Mouse (Mus musculus): ENCODE measurements around the gene Gabarapl2. TPM values are rescaled to one million over a fixed set of nuclear protein-coding genes. Genes with fewer than 3 reads are reported as not detected.

The Gabarapl2 gene
- 100 to 1,000 TPM; 121 to 124 TPM for total RNA-seq (2021)

DNA sequence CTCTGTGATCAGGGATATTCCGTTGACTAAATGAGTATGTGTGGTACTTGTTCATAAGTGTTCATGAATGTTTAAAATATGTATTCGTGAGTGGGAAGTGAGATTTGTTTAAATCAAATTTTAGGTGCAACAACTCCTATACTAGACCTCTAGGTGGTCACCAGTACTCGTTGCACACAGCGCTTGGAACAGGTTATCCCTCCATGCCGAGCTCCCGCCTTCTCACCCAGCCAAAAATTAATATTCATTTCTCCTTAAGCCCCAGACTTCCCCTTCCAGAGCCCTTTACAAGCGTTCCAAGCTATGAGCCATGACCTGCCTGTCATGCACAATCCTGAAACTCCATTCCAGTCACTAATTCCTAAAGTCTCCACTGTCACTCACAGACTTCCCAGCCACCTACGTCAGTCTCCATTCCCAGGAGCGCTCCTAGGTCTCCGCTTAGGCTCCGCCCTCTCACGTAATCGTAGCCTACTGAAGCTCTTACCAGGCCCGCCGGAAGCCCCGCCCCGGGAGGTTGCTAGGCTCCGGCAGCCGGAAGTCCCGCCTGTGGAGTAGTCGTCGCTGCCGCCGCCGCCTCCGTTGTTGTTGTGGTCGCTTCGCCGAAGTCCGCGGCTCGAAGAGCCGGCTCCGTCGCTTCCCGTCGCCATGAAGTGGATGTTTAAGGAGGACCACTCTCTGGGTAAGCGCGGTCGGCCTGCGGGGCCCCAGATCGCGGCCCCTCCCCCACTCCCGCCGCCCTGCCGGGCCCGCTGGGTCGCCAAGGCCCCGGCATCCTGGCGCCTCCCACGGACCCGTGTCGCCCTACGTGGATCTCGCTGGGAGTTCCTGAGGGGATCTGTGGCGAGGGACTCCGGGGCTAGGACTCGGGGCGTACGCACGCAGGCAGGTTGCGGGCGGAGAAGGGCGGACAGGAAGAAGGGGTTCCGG, at the start of gene Gabarapl2:
Gabarapl2 (plus strand) TSS at position 533 of the 930 bp plus-strand sequence.
- peak; percentile 98 to 99 for DNase-seq
- intact Hi-C loops (cut with DNase I), result loop anchor here (5.0 kb wide), 1 partner anchor 52 kb away; the partner anchor contains the start of gene Adat1

DNA sequence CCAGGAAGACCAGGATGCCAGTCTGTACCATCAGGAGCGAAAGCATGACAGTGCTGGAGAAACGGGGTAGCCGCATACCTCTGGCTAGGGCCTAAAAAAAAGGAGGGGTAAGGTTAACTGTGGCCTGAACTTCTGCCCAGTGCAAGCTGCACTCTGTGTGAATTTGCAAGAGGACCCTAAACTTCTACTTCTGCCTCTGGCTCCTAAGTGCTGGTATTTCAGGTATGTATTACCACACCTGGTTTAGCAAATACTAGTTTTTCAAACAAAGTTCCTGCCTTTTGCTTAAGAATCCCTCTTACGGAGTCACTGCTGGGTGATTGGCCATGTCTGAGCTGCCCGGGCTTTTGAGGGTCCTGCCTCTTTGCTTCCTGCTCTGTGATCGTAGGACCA, 49.6 kb upstream of the Gabarapl2 start:
- intact Hi-C loops (cut with DNase I), result no loop called here

DNA sequence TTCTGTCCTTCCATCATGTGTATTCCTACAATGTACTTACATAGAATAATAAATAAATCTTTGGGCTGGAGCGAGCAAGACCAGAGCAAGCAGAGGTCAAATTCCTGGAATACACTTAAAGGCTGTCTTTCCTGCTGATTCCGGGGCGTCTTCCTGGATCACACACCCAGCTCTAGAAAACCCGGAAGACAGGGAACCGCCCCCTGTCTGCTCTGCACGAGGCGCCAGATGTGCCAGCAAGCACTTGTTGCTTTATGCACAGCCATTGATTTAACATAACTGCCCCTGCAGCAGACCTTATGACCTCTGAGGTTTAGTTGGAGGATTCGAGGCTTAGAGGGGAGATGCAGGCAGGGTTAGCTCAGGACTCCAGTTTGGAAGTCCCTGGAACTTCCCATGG, 48.5 kb upstream of the Gabarapl2 start:
- no peak for DNase-seq
- intact Hi-C loops (cut with DNase I), result no loop called here

More for the DNA sequence above, 49.6 kb upstream of the Gabarapl2 start:
- no peak for DNase-seq

DNA sequence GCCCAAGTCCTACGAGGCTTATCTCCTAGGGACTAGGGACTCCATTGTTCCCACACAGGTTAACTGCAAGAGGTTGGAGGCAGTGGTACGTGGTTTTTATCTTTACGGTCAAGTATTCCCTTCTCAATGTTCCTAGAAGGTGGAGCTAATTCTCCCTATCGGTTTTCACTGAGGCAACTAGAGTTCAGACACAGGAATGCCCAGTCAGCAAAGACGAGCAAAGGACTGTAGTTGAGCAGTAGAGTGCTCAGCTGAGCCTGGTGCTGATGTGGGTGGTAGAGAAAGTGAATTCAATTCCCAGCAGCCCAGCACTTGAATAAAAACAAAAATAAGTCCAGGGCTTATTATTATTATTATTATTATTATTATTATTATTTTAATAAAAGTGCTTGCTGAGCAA, 47.9 kb upstream of the Gabarapl2 start:
- intact Hi-C loops (cut with DNase I), result no loop called here
- no peak for DNase-seq

DNA sequence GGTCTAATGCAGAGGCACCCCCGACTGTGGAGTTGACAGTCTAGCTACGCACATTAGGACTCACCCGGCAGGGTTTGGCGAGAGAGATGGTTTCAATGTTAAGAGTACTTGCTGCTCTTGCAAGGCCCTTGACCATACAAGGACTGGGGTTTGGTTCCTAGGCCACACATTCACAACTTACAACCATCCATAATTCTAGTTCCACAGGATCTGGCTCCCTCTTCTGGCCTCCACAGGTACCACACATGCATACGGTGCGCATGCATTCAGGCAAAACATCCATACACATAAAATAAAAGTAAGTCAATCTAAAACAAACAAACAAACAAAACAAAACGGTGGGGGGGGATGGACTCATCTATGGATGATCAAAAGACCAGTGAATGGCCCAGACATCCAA, 45.5 kb upstream of the Gabarapl2 start:
- intact Hi-C loops (cut with DNase I), result no loop called here
- DNase-seq, result no peak

DNA sequence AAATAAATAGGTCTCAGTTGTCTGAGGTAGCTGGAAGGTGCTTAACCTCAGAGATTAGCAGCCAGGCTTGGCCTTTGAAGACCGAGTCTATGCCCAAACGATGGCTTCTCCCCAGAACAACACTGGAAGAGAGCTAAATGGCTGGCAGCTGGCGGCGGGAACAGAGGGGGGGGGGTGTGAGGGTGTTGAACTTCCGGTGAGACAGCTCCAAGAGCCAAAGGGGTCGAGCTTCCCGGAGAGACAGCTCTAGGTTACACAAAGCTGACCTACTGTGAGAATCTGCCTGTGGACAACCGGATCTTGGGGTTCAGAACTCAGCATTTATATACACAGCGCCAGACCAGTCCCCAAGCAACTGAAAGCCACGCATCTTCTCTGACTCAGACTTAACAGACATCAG, 41.9 kb upstream of the Gabarapl2 start:
- intact Hi-C loops (cut with DNase I), result no loop called here
- DNase-seq, result no peak

DNA sequence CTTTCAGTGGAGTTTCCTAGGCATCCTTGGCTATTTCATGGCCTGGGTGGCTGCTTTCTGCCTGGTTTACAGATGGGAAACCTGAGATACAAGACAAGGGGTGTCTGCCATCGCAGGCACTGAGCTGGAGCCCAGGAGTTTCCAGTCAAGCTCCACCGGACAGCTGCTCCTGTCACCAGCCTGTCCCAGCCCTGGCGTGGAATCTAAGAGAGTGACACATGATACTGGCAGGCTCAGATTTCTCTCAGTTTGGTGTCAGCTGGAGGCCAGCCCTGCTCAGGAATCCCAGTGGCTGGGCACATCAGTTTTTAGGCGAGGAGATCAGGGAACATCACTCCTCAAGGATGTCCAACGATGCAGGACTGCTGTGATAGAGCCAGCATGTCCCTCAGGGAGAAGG, 38.4 kb upstream of the Gabarapl2 start:
- intact Hi-C loops (cut with DNase I), result no loop called here
- peak; percentile 42 to 48 for DNase-seq

DNA sequence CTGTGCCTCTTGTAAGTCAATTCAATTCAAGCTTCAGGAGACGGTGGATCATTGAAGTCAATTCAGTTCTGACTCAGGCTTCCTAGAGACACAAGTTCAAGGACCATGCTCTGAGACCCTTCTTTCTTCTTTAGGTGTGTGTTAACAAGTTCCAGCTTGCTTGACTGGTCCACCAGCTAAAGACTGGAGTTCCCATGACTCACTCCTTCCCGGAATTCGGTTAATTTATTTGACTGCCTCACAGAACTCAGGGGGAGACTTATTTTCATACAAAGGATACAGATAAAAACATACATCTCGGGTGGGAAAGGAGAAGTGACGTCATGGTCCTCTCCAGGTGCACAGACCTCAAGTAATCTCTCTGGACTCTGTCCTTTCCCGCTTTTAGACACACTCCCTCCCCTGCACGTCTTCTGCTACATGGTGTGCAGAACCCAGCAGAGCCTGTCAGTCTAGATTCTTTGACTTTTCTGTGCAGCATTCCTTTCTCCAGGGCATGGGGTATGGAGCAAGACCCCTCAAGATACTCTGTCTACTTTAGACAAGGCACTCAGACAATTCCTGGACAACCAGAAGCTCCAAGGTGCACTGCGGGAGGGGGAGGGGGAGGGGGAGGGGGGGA, 34.9 kb upstream of the Gabarapl2 start:
- DNase-seq, result no peak
- intact Hi-C loops (cut with DNase I), result no loop called here

DNA sequence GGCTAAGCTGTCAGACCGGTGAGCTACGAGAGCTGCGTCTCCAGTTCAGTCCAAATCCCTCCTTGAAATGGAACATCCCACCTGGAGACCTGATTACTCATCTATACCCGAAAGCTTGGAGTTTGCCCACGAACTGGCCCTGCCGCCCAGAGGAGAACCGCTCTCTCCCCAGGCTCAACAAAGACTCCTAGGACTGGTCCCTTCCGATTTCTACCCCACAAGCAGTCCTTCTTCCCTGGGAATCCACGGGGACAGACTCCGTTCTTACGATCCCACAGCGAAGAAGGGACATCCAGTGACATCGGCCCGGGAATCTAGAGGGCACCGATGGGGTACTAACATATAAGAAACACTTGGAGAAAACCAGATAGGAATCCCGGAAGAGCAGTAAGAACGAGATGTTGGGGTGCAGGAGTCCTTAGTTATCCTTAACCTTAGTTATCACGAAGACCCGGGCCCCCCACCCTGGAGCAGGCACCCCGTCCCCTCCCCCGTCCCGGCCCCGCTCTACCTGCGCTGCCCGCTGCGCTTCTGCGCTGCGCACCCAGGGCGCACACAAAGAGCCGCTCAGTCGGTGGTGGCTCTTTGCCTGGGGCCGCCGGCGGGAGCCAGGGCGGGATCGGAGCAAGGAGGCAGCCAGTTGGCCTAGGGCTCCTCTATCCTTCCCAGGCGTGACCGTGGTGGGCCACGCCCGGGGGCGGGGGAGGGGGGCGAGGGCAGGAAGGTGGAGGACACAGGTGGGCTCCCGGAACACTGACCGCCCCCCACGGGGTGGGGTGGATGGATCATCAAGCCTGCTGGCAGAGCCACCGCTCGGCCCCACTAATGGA, 30.7 kb upstream of the Gabarapl2 start, which contains the start of gene Chst5:
Chst5 (minus strand) TSS at position 827 of the 830 bp plus-strand sequence.
- intact Hi-C loops (cut with DNase I), result no loop called here
- no peak for DNase-seq

DNA sequence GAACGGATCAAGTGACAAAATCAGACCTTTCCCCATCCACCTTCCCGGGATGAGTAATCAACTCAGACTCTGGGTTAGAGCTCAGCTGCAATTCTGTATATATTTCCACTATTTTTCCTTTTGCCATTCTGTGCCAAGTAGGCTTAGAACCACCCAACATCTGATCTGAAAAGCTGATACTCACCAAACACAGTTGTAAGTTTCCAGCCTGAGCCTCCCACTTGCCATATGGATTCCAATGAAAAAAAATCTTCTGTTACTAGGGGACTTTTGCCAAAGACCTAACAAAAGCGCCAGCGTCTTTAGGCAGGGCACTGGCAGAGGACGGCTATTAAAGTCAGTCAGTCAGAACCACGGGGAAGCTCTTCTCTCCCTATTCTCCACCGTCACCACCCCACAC, 28.9 kb upstream of the Gabarapl2 start:
- DNase-seq, result no peak
- intact Hi-C loops (cut with DNase I), result no loop called here

DNA sequence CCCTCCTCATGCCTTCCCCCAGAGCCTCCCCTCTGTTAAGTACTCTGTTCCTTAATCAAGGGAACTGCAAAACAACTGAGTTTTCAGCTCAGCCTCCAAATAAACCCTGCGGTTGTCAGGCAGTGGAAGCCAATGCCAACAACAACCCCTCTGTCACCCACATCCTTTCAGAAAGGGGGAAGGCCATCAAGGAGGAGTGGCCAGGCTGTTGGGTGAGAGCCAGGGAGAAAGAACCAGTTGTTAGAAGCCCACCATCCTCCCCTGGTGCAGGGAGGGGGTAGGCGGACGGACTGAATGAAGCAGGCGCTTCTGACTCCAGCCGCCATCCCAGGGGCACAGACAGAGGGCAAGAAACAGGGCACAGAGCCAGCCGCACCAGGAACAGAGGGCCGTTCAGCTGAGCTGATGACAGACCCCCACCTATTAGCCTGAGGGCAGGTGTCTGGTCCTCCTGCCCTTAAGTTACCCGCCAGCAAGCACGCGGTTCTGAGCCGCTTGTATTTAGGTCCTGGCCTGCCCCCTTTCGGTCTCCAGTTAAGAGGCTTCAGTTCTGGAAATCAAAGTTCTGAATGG, 27.6 kb upstream of the Gabarapl2 start:
- DNase-seq, result no peak
- intact Hi-C loops (cut with DNase I), result no loop called here

DNA sequence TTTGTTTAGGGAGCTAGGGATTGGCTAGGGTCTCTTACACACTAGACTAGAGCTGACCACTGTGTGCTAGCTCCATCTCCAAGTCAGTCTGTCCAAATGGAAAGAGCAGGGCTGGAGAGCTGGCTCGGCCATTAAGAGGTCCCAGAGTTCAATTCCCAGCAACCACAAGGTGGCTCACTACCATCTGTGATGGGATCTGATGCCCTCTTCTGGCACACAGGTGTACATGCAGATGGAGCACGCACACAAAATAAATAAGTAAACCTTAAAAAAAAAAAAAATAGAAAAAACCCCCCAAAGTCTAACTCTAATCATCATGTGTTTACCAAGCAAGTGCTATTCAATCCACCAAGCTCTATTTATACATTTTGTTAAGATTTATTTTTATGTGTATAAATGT, 20.8 kb upstream of the Gabarapl2 start:
- DNase-seq, result no peak
- intact Hi-C loops (cut with DNase I), result no loop called here

DNA sequence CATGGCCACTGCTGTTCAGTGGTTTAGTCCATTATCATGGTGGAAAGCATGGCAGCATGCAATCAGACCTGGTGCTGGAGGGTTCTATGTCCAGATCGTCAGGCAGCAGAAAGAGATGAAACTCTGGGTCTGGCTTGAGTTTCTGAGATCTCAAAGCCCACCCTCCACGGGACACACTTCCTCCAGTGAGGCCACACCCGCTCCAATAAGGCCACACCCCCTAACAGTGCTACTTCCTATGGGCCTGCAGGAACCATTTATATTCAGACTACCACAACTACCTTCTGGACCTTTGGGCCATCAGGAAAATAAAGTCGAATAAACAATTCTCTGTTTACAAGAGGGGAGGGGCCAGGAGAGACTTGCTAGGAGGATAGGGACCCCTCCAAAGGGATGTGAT, 19.5 kb upstream of the Gabarapl2 start:
- no peak for DNase-seq
- intact Hi-C loops (cut with DNase I), result no loop called here

DNA sequence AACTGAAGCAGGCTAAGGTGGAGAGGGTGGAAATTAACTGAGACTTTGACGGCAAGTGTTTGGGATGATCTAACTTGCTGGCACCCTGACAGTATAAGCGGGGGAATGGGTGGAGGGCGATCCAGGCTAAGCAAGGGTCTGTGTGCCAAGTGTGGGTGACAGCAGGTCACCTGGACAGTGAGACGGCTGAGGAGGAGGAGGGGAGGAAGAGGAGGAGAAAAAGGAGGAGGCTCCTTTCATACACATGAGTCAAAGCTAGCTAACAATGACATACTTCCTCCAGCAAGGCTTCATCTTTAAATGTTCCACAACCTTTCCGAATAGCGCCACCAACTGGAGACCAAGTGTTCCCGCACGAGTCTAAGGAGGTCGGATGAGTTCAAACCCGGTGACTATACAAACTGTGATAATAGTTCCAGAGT, 17.1 kb upstream of the Gabarapl2 start:
- DNase-seq, result peak; percentile 62 to 79
- intact Hi-C loops (cut with DNase I), result loop anchor here (2.0 kb wide), 1 partner anchor 43 kb away; no protein-coding TSS in a partner anchor

DNA sequence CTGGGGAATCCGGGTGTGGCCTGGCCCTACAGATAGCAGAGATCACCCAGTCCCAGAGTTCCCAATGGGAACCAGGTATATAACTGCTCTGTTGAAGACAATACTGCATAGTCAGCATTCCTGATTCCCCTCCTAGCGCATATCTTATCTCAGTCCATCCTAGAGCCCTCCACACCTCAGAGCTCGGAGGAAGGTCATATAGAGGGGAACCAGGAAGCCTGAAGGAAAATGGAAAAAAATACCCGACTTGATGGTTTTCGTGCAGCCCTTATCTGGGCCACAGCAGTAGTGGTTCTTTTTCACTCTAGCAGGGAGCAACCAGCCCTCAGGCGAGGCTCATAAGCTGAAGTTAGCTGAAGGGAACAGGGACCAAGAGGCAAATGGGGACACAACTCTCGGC, 15.5 kb upstream of the Gabarapl2 start:
- DNase-seq, result no peak
- intact Hi-C loops (cut with DNase I), result no loop called here

DNA sequence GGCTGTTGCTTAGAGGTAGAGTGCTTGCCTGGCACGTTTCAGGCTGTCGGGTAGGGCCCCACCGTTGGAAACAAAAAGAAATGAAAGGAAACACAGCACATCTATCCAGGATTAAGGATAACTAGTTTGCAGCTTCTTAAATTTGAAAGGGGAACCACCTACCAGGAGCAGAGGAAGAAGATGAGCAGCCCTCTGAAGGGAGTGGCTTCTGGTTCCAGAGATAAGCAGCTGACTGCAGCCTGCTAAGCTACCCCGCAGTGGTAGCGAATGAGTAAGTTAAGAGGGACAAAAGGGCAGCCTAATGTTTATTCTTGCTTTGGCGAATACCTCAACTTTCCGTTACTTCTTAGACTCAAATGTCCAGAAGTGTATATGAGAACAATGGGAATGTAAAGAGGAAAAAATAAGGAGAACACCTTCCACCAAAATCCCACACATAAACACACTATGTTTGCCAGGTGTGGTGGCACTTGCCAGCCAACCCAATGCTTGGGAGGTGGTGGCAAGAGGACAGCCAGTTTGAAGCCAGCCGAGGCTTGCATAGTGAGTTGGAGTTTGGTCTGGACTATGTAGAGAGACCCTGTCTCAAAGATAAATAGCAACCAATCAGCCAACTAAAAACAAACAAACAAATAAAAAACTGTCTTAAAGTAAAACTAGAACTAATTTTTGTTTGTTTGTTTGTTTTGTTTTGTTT, 10.7 kb upstream of the Gabarapl2 start:
- DNase-seq, result no peak
- intact Hi-C loops (cut with DNase I), result loop anchor here (5.0 kb wide), 1 partner anchor 58 kb away; no protein-coding TSS in a partner anchor

DNA sequence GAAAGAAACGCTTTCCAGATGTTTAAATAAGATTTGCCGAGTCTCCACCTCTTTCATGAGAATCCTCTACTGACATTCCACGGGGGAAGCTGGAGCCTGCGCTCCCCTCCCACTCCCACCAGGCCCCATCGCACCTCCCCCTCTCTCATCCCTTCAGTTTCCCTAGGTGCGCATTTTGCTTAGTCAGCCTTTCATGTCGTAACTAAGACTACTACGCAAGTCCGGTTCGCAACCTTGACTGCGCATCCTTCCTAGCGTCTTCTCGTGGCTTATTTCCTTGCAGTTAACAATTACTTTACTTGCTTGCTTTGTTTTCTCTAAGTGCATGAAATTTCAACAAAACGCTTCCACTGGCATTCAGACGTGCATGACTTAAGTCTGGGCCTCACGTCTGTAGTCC, 8.8 kb upstream of the Gabarapl2 start:
- intact Hi-C loops (cut with DNase I), result loop anchor here (5.0 kb wide), 1 partner anchor 56 kb away; no protein-coding TSS in a partner anchor

DNA sequence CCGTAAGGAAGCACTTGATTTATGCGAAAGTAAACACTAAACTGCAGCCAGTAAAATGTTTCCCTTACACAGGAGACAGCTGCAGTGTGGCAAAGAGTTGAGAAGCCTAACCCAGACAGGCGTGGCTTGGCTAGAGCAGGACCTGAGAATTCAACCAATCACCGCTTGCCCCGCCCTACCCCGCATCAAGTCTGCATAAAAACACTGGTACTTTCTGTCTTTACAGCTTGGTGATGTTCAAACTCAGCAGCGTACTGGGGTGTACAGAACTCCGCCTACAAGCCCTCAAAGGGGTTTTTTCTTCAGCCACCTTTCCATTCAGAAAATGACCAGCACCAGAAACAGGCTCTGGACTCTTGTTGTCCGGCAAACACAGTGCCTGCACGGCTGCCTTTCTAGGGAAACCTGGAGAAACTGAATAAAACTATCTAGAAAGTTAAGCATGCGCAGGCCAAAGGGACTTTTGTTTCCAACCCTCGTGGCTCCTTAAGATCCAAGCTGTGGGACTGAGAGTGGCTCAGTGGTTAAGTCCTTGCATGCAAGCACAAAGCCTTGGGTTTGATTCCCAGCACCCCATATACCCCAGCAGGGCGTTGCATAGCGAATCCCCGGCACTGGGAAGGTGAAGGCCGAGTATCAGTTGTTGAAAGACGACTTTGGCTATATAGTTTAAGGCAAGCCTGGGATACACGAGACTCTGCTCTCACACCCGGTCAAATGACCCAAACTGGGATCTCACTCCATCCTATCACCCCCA, 7.7 kb upstream of the Gabarapl2 start:
- DNase-seq, result peak; percentile 60 to 64
- intact Hi-C loops (cut with DNase I), result loop anchor here (5.0 kb wide), 1 partner anchor 55 kb away; no protein-coding TSS in a partner anchor

More for the DNA sequence above, 8.8 kb upstream of the Gabarapl2 start:
- no peak for DNase-seq
